Mouse (Mus musculus) gastrocnemius, postnatal 14 days (tissue): ENCODE measurements around the gene Stab2. TPM values are rescaled to one million over a fixed set of nuclear protein-coding genes. Genes with fewer than 3 reads are reported as not detected.

Source experiments
- DNase-seq: peaks from one replicate; pipeline ENCODE4 v3.0.0; 2021; ENCODE audit warnings: mixed read lengths
- intact Hi-C: fragments of 180-260 bp; cut with DNase I; formaldehyde crosslinking; loops from one replicate; pipeline ENCODE4 v1.15.1; 2025; ENCODE audit warnings: low total_unique reads
- total RNA-seq, 2 experiments: library from RNA; stranded (reverse); gene quantifications; 2 replicates each; pipeline ENCODE4 v1.2.3; 2021

Gene Stab2
- total RNA-seq, 2 experiments from 2014 or later, result 0.66 to 0.91 TPM

DNA sequence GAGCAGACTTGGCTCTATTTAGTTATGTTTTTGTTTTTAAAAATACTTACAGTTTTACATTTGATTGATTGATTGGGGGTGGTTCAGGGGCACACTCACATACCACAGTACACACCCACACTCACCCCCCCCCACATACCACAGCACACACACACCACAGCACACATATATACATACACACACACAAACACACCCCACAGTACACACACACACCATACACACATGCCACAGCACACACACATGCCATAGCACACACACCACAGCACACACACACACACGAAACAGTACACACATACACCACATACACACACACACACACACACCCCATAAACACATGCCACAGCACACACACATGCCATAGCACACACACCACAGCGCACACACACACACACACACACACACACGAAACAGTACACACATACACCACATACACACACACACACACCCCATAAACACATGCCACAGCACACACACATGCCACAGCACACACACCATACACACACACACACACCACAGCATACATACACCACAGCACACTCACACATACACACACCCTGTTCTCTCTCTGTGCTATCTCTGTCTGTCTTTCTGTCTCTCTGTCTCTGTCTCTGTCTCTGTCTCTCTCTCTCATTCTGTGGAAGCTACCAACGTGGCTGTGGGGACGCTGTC lies 211.6 kb downstream of the Stab2 start:
- DNase-seq, result no peak
- intact Hi-C loops, result no loop called here

DNA sequence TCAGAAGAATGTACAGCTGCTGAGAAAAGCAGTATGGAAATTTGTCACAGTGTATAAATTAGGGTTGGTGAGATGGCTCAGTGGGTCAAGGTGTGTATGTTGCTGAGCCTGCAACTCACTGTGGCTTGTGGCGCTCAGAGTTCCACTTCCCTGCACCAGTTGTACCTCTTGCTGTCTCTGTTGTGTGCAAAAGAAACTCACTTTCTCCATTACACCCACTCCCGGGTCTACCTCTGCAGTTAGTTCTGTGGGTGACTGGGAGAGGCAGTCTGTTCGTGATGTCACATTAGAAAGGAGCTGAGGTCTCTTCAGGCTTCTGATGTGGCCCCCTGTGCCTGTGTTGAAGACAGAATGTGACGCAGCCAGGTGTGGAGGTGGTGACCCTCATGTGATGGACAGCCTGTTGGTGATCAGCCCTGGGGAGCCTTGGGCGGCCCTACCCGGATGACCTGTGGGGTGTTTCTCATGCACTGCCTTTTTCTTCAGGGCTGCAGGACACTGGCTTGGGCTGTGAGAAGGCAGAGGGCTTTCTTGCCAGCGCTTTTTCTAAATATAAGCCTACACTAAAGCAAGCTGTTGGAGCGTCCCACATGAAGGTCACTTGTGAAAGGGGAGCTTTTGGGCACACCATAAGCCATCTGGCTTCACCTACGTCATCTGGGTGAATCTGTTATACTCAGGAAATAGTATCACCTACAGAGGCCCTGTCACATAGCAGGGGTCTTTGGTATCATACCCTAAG lies 212.9 kb downstream of the Stab2 start:
- no peak for DNase-seq

DNA sequence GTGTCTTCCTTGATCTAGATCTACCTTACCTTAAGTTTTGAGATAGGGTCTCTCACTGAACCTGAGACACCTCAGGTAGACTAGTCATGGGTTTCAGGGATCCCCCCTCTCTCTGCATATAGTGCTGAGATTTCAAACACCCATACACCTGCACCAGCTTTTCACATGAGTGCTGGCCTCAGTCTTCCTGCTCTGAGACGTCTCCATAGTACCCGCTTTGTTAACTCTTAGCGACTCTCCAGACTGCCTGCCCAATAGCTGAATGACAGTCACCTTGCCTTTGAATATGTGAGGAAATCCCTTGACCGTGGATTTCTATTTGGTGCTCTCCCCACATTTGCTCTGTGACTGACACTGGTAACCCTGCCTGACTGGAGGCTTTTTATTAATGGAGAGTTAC lies 213.6 kb downstream of the Stab2 start:
- intact Hi-C loops, result no loop called here

More for the DNA sequence above, 212.9 kb downstream of the Stab2 start:
- intact Hi-C loops, result no loop called here

DNA sequence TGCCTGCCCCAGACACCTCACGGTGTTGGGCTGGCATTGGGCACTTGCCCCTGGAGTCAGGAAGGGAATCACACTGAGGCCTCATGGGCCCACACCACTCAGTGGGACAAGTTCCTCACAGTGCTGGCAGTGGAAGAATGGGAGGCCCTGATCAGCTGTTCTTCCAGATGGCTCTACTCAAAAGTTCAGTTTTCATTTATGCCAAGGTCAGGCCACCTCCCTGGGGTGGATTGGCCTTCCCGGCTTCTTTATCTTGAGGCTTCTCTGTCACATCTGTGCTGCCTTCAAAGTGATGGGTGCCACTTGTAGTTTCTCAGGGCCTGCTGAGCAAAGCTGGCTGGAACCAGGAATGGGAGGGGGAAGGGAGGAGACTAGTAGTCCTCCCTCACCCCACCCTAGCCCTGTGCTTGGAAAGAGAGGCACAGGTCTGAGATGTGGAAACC lies 214.3 kb downstream of the Stab2 start:
- no peak for DNase-seq
- intact Hi-C loops, result no loop called here

More for the DNA sequence above, 213.6 kb downstream of the Stab2 start:
- no peak for DNase-seq

DNA sequence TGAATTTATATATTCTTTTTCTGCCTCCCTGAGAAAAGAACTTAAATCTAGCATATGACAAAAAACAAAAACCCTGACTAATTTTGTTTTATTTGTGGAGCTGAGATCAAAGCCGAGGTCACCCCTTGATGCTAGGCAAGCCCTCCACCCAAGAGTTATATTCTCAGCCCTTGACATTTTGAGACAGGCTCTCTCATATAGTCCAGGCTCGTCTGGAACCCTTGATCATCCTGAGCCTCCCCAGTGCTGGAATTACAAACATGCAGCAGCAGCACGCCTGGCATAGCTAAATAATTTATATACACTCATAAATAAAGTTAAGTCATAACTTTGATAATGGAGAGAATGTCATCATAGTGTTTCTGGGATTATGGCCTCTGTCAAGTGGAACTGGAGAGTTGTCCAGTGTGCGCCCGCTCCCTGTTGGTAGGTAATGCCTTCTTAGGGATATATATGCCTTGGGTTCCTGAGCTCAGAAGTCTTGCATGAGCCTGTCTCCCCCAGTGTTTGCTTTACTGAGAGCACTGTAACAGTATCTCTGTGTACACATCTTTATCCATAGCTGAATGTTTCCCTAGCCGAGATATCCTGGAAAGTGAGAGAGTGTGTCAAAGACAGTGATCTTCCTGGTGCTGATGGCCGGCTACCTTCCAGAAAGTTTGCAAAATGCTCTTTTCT lies 216.2 kb downstream of the Stab2 start:
- intact Hi-C loops, result no loop called here
- no peak for DNase-seq

Other genes starting within 250 kb of the Stab2 start
- gene Gm49358, start 244.1 kb downstream of the Stab2 start, total RNA-seq, result 10 to 100 TPM; 12.2 to 18.4 TPM
- gene Nt5dc3, start 229.0 kb downstream of the Stab2 start, total RNA-seq, result 10 to 100 TPM; 25.2 to 38.1 TPM
- gene 1700113H08Rik, start 50.0 kb upstream of the Stab2 start, total RNA-seq, result under 1 TPM in 1 of 2 experiments, not detected in 1; 0.55 TPM